Mouse (Mus musculus) frontal cortex, postnatal 25 days (tissue): ENCODE results near the gene Dpp10.

Experiments used
- DNase-seq, 2 experiments: peaks; one replicate each; pipeline ENCODE4 v3.0.0; 2022; ENCODE audit warnings: low spot score in 2 of 2

Gene Dpp10

DNA sequence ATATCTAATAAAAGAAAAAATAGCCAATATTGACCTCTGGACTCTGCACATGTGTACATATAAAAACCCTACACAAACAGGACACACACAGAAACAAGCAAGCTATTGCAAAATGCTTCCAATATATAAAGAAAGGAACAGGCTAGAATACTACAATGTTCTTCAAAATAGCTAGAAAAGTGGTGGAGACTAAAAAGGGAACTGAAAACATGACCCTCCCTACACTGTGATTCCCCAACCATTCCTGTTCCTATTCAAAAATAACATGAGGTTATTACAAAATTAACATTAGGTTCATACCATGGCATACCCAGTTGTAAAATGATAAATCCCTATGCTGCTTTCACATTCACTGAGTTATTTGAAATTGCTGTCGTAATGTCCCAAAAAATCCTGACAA is 125.8 kb downstream of the Dpp10 start:
- no peak for DNase-seq

DNA sequence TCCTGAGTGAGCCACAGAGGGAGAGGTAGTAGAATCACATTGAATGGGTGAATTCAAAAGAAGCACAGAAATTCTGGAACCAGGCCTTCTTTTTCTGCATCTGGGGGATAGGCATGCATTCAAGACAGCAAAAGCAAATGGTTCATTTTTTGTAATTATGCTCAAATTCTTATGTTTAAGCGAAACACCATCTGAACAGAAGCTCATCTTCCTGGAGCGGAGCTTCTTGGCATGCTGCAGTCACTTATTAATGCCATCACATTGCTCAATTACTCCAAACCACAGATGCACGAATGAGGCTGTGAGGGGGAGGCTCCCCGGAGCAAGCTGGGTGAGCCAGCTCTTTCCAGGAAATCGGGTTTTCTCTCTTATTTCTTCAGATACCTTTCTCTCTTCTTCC is 142.7 kb downstream of the Dpp10 start:
- peak in 1 of 2 experiments; percentile 21 for DNase-seq

DNA sequence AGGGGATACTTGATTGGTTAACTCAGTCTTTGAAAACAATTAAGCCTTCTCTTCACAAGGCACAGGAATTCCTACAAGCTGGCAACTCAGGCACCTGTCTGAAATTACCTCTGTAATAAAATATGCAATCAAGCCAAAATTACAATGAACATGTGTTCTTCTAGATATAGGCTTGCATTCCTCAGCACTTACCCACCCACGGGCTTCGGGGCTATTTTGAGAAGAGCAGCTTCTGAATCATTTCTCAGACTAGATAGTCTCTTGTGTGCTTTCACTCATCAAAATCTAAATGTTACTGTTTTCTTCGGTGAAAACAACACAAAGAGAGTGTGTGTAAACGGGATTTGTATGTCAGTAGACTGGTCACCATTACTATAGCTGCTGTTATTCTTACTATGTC is 144.1 kb downstream of the Dpp10 start:
- peak; percentile 41 to 43 for DNase-seq

DNA sequence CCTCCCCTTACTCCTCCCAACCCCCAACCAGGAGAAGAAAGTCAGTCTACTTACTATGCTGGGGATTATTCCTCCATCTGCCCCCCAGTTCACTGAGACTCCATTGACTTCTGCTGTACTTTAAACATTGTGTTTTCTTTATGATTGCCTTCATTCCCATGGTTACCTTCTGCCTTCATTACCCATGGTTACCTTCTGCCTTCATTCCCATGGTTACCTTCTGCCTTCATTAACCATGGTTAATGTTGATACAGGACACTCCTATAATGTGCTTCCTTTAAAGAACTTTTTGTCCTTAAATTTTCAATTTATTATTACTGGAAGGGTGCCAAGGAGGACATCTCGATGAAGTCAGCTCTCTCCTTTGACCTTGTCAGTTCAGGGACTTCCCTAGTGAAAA is 158.1 kb downstream of the Dpp10 start:
- DNase-seq, result no peak

DNA sequence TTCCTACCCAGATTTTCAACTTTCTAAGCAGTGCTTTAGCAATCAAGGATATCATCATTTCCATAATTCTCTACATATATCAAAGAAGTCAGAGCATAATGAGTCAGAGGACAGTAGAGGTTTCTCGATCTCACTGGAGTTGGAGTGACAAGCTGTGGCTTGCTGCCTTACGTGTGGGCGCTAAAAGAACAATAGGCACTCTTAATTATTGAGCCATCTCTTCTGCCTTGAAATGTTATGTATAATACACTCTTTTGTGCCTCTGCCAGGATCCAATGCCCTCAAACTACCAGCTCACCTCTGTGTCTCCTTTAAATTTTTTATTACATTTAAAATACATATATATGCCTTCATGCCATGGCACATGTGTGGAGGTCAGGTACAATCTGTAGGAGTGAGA is 198.5 kb downstream of the Dpp10 start:
- DNase-seq, result no peak

DNA sequence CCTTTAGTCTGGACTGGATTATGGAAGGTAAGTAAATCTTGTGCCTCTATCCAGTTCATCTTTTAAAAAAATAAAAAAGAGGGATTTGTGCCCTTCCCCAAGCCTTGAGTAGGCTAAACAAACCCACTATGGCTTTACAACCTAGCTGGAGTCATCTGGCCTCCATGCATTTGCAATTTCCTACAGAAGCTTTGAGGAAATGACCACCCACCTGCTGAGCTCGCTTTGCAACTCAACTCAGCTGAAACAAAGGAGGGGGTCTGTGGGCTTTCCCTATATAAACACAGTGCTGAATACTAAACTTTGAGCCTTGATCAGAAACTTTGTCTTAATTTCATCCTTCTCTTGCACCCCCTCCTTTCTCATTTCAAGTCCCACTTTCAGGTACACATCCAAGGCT is 244.2 kb downstream of the Dpp10 start:
- no peak for DNase-seq

DNA sequence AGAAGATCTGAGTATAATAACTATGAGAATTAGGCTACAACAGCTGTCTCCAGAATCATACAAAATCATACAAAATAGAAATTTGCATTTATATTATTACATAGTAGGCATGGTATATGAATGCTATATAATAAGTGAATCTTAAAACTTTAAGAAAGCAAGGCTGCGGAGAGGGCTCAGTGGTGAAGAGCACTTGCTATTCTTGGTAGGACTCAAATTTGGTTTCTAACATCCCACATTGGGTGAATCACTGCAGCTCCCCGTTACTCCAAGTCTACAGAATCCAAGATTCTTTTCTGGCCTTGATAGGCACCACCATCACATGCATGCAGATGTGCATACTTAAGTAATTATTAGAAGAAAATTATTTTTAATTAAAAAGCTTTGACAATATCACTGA is 279.8 kb downstream of the Dpp10 start:
- DNase-seq, result no peak

DNA sequence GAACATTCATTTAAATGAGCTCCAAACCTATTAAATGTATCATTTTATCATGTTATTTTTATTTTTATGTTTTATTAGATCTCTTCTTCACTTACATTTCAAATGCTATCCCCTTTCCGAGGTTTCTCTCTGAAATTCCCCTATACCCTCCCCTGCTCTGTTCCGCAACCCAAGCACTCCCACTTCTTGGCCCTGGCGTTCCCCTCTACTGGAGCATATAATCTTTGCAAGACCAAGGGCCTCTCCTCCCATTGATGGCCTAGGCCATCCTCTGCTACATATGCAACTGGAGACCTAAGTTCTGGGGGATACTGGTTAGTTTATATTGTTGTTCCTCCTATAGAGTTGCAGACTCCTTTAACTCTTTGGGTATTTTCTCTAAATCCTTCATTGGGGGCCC is 283.1 kb downstream of the Dpp10 start:
- DNase-seq, result no peak

DNA sequence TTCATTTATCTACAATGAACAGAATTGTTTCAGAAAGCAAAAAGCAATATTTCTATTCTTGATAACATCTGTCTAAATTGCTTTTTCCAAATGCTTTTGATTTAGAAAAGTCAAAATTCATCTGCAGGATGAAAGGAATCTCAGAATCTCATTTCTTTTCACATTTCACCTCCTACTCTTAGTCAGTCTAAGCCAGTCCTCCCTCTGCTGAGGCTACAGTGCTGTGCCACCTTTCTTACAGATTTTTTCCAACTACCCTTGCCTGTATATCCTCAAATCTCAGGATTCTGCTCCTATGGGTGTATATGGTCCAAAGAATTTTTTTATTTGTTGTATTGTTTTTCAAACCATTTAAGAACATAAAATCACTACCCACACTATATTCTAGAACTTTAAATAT is 289.3 kb downstream of the Dpp10 start:
- no peak for DNase-seq

DNA sequence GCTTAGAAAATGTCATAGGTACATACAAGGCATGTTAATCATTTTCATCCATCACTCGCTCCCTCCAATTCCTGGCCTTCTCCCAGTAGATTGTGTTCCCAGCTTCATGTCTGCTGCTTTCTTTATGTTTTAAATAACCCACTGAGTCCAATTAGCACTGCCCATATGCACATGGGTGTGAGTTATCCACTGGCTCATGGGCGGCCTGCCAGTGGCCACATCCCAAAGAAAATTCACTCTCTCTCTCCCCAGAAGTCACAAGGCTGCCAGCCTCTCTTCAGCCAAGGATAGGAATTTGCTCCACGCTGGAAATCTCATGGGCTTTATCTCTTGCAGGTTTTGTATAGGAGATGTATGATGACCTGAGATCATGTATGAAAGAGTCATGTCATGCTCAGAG is 338.1 kb downstream of the Dpp10 start:
- DNase-seq, result no peak

DNA sequence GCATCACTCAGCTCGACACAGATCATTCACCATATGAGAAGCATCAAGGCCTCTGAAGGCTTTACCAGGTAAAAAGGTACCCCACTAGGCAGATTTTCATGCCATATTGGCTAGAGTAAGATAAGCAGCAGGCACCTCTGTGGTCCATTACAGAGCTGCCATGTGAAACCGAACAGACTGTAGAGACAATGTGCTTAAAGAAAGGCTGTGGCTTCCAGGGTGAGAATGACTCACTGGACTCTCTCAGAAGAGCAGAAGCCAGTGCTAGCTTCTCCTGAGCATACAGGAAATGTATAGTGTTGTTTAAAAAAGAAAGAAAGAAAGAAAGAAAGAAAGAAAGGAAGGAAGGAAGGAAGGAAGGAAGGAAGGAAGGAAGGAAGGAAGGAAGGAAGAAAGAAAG is 386.9 kb downstream of the Dpp10 start:
- no peak for DNase-seq

DNA sequence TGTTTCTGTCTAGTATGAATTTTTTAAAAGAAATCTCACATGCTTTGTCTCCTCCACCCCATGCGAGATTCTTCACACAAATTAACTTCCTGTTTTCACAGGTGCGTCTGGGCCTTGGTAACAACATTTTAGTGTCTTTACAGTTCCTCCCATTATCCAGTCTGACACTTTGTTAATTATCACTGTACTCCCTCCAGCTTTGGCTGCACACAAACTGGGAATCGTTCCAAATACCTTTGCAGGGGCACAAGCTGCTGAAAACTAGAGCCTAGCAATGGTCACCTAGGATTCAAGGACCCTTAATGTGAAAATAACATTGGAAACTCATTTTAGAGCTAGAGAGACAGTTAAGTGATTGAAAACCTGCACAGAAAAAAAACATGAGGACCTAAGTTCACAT is 388.8 kb downstream of the Dpp10 start:
- no peak for DNase-seq

DNA sequence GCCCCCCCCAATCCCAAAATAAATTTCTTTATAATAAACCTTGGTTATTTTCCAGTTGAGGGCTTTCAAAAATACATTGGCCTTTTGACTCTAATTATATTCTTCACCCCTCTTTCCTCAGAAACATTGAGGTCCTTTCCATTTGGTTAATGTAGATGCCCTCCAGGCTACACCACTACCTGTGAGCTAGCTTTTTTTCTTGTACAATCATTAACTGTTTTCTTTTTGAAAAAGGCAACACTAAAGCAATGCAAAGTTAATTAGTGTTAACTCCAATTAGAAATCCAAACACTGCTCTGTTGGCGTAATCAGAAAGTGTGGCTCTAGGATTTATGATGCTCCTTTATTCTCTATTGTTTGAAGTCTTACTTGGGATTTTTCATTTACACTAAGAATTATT is 407.5 kb downstream of the Dpp10 start:
- DNase-seq, result no peak

DNA sequence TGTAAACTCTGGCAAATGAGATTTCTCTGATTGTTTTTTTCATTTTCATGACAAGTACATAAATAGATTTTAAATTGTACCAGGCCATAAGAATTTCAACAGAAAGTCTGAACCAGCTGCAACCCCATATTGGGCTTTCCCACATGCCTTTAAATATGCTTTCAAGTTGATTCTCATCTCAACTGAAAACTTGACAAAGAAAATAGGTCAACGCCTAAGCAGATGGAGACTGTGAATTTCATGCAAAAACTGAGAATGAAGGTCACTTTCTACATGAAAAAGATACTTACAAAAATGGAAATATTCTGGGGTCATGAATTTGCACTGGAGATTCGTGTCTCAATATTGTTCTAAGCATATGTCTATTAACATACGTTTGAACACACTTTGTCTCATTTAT is 417.1 kb downstream of the Dpp10 start:
- DNase-seq, result no peak

DNA sequence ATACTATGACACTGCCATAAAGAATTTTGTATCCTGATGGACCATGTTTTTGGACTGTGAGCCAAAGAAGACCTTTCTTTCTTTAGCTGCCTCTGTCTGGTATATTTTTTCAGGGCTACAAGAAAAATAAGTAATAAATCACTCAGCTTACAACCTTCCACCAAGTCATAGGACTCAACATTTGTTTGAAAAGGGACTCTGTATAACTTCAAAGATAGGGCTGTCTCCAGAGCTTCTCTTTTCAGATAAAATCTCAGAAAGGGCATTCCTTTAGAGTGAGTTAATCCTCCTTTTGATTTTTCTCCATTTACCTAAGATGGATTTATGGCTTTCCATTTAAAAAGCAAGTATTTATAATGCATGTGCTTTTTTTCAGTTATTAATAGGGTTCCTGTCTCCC is 460.5 kb downstream of the Dpp10 start:
- DNase-seq, result no peak

DNA sequence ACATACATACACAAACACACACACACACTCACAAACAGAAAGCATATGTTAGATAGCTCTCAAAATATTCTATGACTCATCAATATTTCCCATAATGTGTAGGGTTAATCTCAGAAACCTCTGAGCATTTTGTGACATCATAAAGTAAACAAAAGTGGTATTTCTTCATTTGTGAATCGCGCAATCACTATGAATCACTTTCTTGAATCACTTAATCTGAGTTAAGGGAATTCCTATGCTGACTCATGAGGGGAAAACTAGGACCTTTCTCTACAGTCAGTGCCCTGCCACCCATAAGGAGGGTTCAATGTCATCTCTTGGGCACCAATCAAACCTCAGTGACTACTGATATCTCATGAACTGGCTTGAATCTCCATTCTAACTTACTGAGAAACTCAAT is 465.2 kb downstream of the Dpp10 start:
- DNase-seq, result no peak

DNA sequence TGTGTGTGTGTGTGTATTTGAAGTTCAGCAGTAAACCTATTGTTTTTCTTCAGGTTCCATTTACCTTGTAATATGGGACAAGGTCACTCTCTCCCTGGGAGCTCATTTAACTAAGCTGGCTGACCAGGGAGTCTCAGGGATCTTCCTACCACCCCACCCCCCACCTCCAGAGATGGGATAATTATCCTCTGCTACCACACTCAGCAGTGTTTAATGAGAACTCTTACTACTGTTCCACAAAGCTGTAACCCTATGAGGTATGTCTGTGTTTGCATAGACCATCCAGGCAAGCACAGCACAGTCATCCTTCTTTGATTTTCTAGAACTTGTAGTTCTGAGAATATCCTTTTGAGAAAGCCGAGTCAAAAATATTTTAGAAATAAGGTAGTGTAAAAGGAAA is 471.6 kb downstream of the Dpp10 start:
- DNase-seq, result no peak

DNA sequence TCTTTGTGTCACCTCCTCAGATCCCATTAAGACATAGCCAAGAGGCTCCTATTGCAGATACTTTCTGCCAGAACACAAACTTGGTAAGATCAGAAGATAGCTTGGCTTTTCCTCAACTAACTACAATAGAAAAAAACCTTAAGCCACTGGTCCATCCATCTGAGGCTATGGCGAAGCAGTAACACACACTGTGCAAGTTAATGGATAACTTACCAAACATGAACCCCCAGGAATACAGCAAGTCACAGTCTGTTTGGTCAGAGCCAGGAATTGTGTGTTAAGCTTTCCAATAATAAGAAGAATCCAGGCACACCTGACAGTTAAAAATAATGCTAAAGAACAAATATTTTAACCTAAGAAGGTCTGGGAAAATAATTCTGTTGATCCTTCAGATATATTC is 502.9 kb downstream of the Dpp10 start:
- no peak for DNase-seq

DNA sequence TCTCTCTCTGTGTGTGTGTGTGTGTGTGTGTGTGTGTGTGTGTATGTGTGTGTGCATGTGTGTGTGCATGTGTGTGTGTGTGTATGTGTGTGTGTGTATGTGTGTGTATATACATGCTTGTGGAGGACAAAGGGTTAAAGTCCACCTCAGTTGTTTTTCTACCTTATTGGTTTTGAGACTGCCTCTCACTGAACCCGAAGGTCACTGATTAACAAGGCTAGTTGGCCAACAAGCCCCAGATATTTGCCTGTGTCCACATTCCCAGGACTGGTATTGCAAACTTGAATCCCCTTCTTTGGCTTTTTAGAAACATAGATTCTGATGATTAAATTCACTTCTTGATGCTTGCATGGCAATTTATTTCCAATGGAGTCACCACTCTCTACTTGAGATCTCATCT is 577.6 kb downstream of the Dpp10 start:
- DNase-seq, result no peak

DNA sequence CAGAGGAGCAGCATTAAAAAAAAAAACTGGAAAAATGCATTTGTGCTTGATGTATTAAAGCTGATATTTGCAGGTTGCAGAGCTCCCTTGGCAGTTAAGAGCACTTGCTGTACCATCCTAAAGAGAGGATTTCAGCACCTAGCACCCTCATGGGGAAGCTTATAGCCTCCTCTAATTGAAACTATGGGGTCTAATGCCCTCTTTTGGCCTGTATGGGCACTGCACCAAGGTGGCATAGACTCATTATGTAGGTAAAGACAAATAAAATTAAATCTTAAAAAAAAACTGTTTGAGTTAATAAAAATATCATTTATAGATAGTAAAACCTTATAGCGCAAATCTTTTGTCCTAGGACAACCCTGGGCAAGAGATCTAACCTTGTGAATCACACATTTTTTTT is 631.2 kb downstream of the Dpp10 start:
- no peak for DNase-seq

DNA sequence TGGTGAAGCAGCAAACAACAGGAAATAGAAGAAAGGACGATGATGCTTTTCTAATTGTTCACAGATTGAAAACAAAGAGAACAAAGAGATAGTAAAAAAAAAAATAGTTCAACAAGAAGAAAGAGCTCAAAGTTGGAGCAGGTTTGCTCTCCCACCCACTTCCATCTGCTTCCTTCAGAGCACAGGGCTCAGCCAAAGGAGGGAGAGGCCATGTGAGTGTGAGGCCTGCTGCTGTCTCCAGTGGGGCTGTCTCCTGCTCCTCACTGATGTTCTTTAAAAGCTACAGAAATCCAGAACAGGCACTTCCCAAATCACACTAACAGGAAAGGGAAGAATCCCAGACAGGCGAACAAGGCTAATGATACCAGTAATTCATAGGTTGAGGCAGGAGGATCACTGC is 694.1 kb downstream of the Dpp10 start:
- no peak for DNase-seq

DNA sequence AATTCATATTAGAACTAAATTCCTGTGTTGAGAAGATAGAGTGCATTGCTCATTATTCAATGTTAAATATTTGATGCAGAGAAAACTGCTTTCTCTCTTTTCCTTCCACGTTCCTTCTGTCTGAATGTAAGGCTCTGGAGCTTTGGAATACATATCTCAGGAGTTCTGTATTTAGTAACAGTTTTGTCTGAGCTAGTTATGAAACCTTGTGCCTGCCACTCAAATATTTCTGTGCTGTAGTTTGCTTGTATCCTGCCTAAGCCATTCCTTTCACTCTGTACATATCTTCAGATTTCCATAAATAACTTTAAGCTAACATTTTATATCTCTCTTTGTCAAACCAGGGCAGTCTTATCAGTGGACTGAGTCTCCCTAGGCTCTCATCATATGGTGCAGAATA is 707.5 kb downstream of the Dpp10 start:
- no peak for DNase-seq

DNA sequence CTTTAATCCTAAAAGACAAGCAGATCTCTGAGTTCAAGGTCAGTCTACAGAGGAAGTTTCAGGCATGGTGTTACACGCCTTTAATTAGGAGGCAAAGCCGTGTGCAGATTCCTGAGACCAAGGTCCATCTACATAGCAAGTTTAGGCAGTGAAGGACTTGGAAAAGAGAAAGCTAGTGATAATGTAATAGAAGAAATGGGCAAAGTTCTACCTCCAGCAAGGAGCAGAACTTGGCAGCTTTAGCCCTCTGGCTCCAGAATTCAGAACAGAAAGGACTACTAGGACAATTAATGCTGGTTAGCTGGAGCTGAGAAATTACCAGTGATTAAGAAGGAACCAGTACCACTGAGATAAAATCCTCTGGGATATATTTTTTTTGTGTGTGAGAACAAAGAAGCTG is 728.5 kb downstream of the Dpp10 start:
- no peak for DNase-seq
